Mouse (Mus musculus) ES-Bruce4 (cell line): ENCODE data around the gene Nelfb. TPM values are rescaled to one million over a fixed set of nuclear protein-coding genes. Genes with fewer than 3 reads are reported as not detected.

Experiments
- H3K27ac ChIP-seq: 2 replicates; pipeline ENCODE4 v1.5.1; 2012; ENCODE audit warnings: low read length, inconsistent platforms; ENCODE audit not compliant: insufficient read depth
- H3K27me3 ChIP-seq: 2 replicates; pipeline ENCODE4 v1.6.1; 2012; ENCODE audit warnings: mild to moderate bottlenecking, low read length, inconsistent platforms; ENCODE audit not compliant: control insufficient read depth, poor library complexity, insufficient read depth, severe bottlenecking
- H3K36me3 ChIP-seq: 2 replicates; pipeline ENCODE4 v1.6.1; 2012; ENCODE audit warnings: inconsistent platforms, mild to moderate bottlenecking, low read length, moderate library complexity; ENCODE audit not compliant: control insufficient read depth, poor library complexity, insufficient read depth, severe bottlenecking
- H3K4me1 ChIP-seq: one replicate; pipeline ENCODE4 v1.8.1; 2011; ENCODE audit warnings: low read length; ENCODE audit not compliant: control insufficient read depth, insufficient read depth
- H3K4me3 ChIP-seq: 2 replicates; pipeline ENCODE4 v1.5.1; 2011; ENCODE audit warnings: low read depth, mild to moderate bottlenecking, low read length
- H3K9ac ChIP-seq: 2 replicates; pipeline ENCODE4 v1.6.1; 2012; ENCODE audit warnings: low read depth, mild to moderate bottlenecking, inconsistent platforms; ENCODE audit not compliant: poor library complexity, severe bottlenecking
- H3K9me3 ChIP-seq: replicated peaks from 2 replicates; pipeline ENCODE4 v1.6.1; 2012; ENCODE audit warnings: mild to moderate bottlenecking, low read length, inconsistent platforms; ENCODE audit not compliant: control insufficient read depth, poor library complexity, insufficient read depth, severe bottlenecking
- CTCF ChIP-seq: IDR thresholded peaks from one replicate; pipeline ENCODE4 v1.8.1; 2011; ENCODE audit warnings: low read depth, low read length
- EP300 ChIP-seq: IDR thresholded peaks from 2 replicates; pipeline ENCODE4 v1.6.1; 2011; ENCODE audit warnings: low read depth, low read length; ENCODE audit not compliant: insufficient read depth
- POLR2A ChIP-seq: IDR thresholded peaks from one replicate; pipeline ENCODE4 v1.8.1; 2011; ENCODE audit warnings: low read length; ENCODE audit not compliant: insufficient read depth
- polyA plus RNA-seq: library from polyadenylated mRNA; stranded (reverse); fragments of >200 nt; gene quantifications from 2 replicates; pipeline ENCODE4 v1.2.4, GENCODE M21; 2011; ENCODE audit warnings: low read depth; ENCODE audit not compliant: missing spikeins, insufficient read depth, insufficient read length

Nelfb gene
- polyA plus RNA-seq, 1 experiment = 41.0 TPM

DNA sequence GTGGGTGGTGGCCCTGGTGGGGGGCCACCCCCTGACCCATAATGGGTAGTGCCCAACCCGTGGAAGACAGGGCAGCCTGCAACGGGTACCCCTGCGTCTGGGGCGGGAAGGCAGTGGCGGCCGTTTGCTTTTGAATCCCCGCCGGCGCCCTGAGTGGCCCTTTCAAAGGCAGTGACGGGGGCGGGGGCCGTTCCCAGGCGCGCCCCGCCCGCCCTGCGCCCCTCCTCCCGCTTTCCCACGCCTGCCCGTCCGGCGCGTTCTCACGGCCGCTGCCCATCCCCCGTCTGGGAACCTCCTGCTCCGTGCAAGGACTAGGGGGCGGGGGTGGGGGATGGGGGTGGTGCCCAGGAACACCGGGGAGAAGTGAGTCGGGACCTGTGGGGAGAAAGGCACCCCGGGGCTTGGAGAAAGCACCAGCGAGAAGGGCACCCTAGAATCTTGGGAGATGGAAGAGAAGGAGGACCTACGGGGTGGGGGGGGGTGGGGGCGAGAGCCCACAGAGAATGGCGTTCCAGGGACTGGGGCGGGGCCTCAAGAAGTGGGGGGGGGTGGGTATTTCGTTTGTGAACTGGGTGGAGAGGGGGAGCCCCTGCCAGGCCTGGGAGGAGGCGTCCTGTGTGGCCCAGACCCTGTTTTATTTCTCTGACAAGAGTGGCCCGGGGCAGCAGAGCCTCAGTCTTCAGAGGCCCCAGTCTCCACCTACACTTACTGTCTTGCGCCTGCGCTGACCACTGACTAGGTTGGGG, 43.2 kb downstream of the Nelfb start:
- H3K9ac ChIP-seq = peak overlapping the region; percentile 25; the same call in 1 of the 2 replicates
- no peaks in the 10 kb centered on the region for H3K27me3 ChIP-seq
- no peaks in the 10 kb centered on the region for H3K36me3 ChIP-seq
- H3K27ac ChIP-seq = no peak overlapping the region
- peaks cover 3% of the 10 kb centered on the region for H3K4me1 ChIP-seq
- H3K4me3 ChIP-seq = peak overlapping the region; percentile 13; the same call in 1 of the 2 replicates
- TF ChIP-seq EP300 = no peak
- no peak for TF ChIP-seq CTCF
- no peak for TF ChIP-seq POLR2A
- no peaks in the 10 kb centered on the region for H3K9me3 ChIP-seq

DNA sequence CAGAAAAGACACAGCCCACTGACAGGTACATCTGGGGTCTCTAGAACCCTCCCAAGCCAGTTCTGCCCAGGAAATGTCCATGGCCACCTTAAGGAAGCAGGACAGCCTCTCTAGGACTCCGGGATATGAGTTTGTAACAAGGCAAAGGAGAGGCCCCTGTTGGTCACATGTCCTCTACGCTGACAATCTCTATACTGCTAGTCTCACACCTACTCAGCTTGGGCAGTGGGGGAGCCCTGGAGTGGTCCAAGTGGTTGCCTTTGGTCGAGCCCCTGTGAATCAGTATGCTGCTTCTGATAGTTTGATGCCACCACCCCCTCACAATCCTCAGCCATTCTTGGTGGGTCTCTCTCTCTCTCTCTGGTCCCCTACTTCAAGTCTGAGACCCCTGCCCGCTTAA, 43.8 kb downstream of the Nelfb start:
- Histone ChIP-seq H3K9ac (peak overlapping the region; percentile 25; the same call in 1 of the 2 replicates), H3K4me3 (peak overlapping the region; percentile 13; the same call in 1 of the 2 replicates), H3K9me3 (no peaks in the 10 kb centered on the region), H3K27ac (no peak overlapping the region), H3K36me3 (no peaks in the 10 kb centered on the region), H3K27me3 (no peaks in the 10 kb centered on the region), H3K4me1 (peaks cover 4% of the 10 kb centered on the region)
- TF ChIP-seq CTCF (no peak), EP300 (no peak), POLR2A (no peak)

DNA sequence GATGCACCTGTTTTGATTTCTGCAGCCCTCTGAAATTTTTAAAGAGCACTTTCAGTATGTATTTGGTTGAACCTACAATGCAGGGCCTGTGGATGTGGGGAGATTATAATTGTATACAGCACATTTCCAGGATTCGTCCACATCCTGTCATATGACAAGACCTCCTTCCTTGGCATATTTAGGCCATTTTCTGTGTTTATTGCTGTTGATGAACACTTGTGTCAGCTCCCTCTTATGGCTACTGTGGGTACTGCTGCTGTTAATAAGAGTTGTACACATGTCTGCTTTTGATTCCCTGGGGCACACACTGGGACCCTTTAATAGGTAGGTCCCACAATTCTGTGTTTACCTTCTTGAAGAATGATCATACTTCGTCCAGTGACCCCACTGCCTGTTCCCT, 53.6 kb downstream of the Nelfb start:
- no peaks in the 10 kb centered on the region for H3K36me3 ChIP-seq
- H3K9ac ChIP-seq = no peak overlapping the region
- TF ChIP-seq CTCF (no peak), EP300 (no peak), POLR2A (no peak)
- H3K4me1 ChIP-seq = no peaks in the 10 kb centered on the region
- H3K27me3 ChIP-seq = no peaks in the 10 kb centered on the region
- H3K4me3 ChIP-seq = no peak overlapping the region
- H3K9me3 ChIP-seq = no peaks in the 10 kb centered on the region
- no peak overlapping the region for H3K27ac ChIP-seq

DNA sequence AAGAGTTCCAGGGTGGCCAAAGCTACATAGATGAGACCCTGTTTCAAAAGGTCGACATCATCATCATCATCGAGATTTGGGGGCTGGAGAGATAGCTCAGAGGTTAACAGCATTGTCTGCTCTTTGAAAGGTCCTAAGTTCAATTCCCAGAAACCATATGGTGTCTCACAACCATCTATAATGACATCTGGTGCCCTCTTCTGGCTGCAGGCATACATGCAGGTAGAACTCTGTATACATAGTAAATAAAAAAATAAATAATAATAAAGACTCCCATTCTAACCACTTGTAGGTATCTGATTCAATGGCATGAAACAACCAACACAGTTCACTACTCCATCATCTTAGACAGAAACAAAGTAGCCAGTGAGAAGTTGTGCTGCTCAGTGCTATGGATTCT, 54.3 kb downstream of the Nelfb start:
- Histone ChIP-seq H3K4me1 (no peaks in the 10 kb centered on the region), H3K36me3 (no peaks in the 10 kb centered on the region), H3K9ac (no peak overlapping the region), H3K4me3 (no peak overlapping the region), H3K9me3 (no peaks in the 10 kb centered on the region), H3K27ac (no peak overlapping the region), H3K27me3 (no peaks in the 10 kb centered on the region)
- TF ChIP-seq POLR2A (no peak), EP300 (no peak), CTCF (no peak)

DNA sequence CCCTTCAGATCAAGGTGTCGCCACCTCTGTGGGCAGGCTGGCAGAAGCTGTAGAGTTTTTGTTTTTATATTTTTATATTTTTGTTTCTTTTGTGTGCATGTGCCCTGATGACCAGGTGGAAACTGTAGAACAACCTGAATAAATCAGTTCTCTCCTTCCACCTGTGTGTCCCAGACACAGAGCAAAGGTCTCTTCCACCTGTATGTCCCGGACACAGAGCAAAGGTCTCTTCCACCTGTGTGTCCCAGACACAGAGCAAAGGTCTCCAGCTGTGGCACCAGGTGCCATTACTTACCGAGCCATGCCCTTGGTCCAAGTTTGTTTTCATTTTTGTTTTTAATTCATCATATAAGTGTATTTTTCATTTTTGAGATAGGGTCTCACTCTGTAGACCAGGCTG, 55.1 kb downstream of the Nelfb start:
- H3K27ac ChIP-seq = no peak overlapping the region
- TF ChIP-seq EP300 (no peak), POLR2A (no peak), CTCF (no peak)
- no peaks in the 10 kb centered on the region for H3K9me3 ChIP-seq
- H3K4me3 ChIP-seq = no peak overlapping the region
- no peak overlapping the region for H3K9ac ChIP-seq
- H3K4me1 ChIP-seq = no peaks in the 10 kb centered on the region
- no peaks in the 10 kb centered on the region for H3K27me3 ChIP-seq
- no peaks in the 10 kb centered on the region for H3K36me3 ChIP-seq

DNA sequence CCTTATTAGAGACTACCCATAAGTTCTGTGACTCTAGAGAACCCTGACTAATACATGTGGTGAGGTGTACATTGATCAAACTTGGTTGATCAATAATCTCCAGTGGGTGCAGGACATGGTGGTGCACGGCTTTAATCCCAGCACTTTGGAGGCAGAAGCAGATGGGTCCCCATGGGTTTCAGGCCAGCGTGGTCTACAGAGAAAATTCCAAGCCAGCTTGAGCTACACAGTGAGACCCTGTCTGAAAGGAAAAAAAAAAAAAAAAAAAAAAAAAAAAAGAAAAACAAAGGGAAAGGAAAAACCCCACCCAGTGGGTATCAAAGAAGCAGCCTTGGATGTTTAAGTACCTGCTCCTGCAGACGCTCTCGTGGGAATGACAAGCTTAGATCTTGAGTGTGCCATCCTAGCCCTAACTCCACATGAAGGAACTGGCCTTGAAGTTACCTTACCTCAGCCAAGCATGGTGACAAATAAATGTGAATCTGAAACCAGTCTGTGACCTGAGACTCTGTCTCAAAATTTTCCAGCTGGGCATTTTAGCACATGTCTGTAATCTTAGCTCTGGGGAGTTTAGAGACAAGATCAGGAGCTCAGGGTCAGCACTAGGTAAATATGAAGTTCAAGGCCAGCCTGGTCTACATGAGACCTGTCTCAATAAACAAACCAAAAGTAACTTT, 59.9 kb downstream of the Nelfb start:
- TF ChIP-seq CTCF (no peak), EP300 (no peak), POLR2A (no peak)
- Histone ChIP-seq H3K9ac (no peak overlapping the region), H3K4me1 (no peaks in the 10 kb centered on the region), H3K27me3 (no peaks in the 10 kb centered on the region), H3K4me3 (no peak overlapping the region), H3K36me3 (no peaks in the 10 kb centered on the region), H3K27ac (no peak overlapping the region), H3K9me3 (no peaks in the 10 kb centered on the region)

Other genes with a start within 250 kb of the Nelfb start
- 15.8 and 18.0 TPM in 2 replicates for gene Dph7, start 249.1 kb downstream of the Nelfb start, polyA plus RNA-seq
- gene Mrpl41, start 236.4 kb downstream of the Nelfb start, polyA plus RNA-seq = 33.7 and 37.4 TPM in 2 replicates
- gene Pnpla7, start 235.5 kb downstream of the Nelfb start, polyA plus RNA-seq = 16.2 and 20.1 TPM in 2 replicates
- gene Nsmf, start 157.1 kb downstream of the Nelfb start, polyA plus RNA-seq = 11.3 and 14.9 TPM in 2 replicates
- not detected in 2 replicates for gene Entpd8, start 131.2 kb downstream of the Nelfb start, polyA plus RNA-seq
- not detected in 2 replicates for gene Noxa1, start 116.3 kb downstream of the Nelfb start, polyA plus RNA-seq
- gene Nrarp, start 30.7 kb downstream of the Nelfb start, polyA plus RNA-seq = 9.8 and 10.2 TPM in 2 replicates
- 4.5 and 6.9 TPM in 2 replicates for gene Tor4a, start 14.6 kb downstream of the Nelfb start, polyA plus RNA-seq
- gene Stpg3, start 3.1 kb upstream of the Nelfb start, polyA plus RNA-seq = not detected in 2 replicates
- gene Fam166a, start 7.3 kb upstream of the Nelfb start, polyA plus RNA-seq = 1.8 TPM in 1 of 2 replicates, not detected in the other
- 605 and 629 TPM in 2 replicates for gene Tubb4b, start 13.2 kb upstream of the Nelfb start, polyA plus RNA-seq
- gene Slc34a3, start 22.9 kb upstream of the Nelfb start, polyA plus RNA-seq = 1.0 and 1.1 TPM in 2 replicates
- gene Rnf224, start 25.3 kb upstream of the Nelfb start, polyA plus RNA-seq = 0.55 TPM in 1 of 2 replicates, not detected in the other
- gene Rnf208, start 30.8 kb upstream of the Nelfb start, polyA plus RNA-seq = 7.3 and 11.3 TPM in 2 replicates
- gene Cysrt1, start 31.0 kb upstream of the Nelfb start, polyA plus RNA-seq = not detected in 2 replicates
- gene AL732309.1, start 35.4 kb upstream of the Nelfb start, polyA plus RNA-seq = not detected in 2 replicates
- 7.6 and 7.7 TPM in 2 replicates for gene Tmem203, start 44.0 kb upstream of the Nelfb start, polyA plus RNA-seq
- 12.3 and 16.9 TPM in 2 replicates for gene Tprn, start 51.1 kb upstream of the Nelfb start, polyA plus RNA-seq
- gene Ssna1, start 60.9 kb upstream of the Nelfb start, polyA plus RNA-seq = 47.4 and 49.1 TPM in 2 replicates
- gene Anapc2, start 61.0 kb upstream of the Nelfb start, polyA plus RNA-seq = 72.4 and 76.0 TPM in 2 replicates
- not detected in 2 replicates for gene Tmem210, start 76.7 kb upstream of the Nelfb start, polyA plus RNA-seq
- not detected in 2 replicates for gene Lrrc26, start 78.4 kb upstream of the Nelfb start, polyA plus RNA-seq
- gene Grin1, start 107.7 kb upstream of the Nelfb start, polyA plus RNA-seq = 2.7 and 4.2 TPM in 2 replicates
- 45.6 and 57.3 TPM in 2 replicates for gene Man1b1, start 120.8 kb upstream of the Nelfb start, polyA plus RNA-seq
- gene Dpp7, start 144.9 kb upstream of the Nelfb start, polyA plus RNA-seq = 27.8 and 29.4 TPM in 2 replicates
- gene Uap1l1, start 154.2 kb upstream of the Nelfb start, polyA plus RNA-seq = 49.8 and 51.1 TPM in 2 replicates
- gene Sapcd2, start 160.8 kb upstream of the Nelfb start, polyA plus RNA-seq = 19.2 and 22.4 TPM in 2 replicates
- 4.2 and 5.6 TPM in 2 replicates for gene Entpd2, start 184.4 kb upstream of the Nelfb start, polyA plus RNA-seq
- gene Npdc1, start 187.9 kb upstream of the Nelfb start, polyA plus RNA-seq = 29.7 and 40.9 TPM in 2 replicates
- gene Fut7, start 211.8 kb upstream of the Nelfb start, polyA plus RNA-seq = not detected in 2 replicates
- 14.0 and 14.2 TPM in 2 replicates for gene Abca2, start 217.2 kb upstream of the Nelfb start, polyA plus RNA-seq
- gene Clic3, start 245.3 kb upstream of the Nelfb start, polyA plus RNA-seq = not detected in 2 replicates
- gene Paxx, start 249.6 kb upstream of the Nelfb start, polyA plus RNA-seq = 3.7 and 5.7 TPM in 2 replicates